Mouse (Mus musculus) forebrain, embryonic 10.5 days (tissue): ENCODE results near the gene Cyp2a5. TPM values are rescaled to one million over a fixed set of nuclear protein-coding genes. Genes with fewer than 3 reads are reported as not detected.
"Not testable (repeated sequence)": the region's sequence is repeated elsewhere in the genome, so short reads cannot be mapped to it uniquely, and the experiment has no call there.

Experiments
- DNase-seq: peaks from one replicate; pipeline ENCODE4 v3.0.0-alpha.2; 2017; ENCODE audit warnings: low spot score; ENCODE audit errors: extremely low spot score
- H3K27ac ChIP-seq: fragments of 300-500 bp; sonication (generic); 2 replicates; pipeline ENCODE4 v1.5.1; 2016; ENCODE audit warnings: mild to moderate bottlenecking
- H3K27me3 ChIP-seq: fragments of 300-500 bp; sonication (generic); 2 replicates; pipeline ENCODE4 v1.6.1; 2016; ENCODE audit warnings: mild to moderate bottlenecking; ENCODE audit not compliant: poor library complexity, severe bottlenecking
- H3K36me3 ChIP-seq: fragments of 300-500 bp; sonication (generic); replicated peaks from 2 replicates; pipeline ENCODE4 v1.6.1; 2016; ENCODE audit warnings: mild to moderate bottlenecking, moderate library complexity
- H3K4me1 ChIP-seq: fragments of 300-500 bp; sonication (generic); 2 replicates; pipeline ENCODE4 v1.6.1; 2016
- H3K4me3 ChIP-seq: fragments of 300-500 bp; sonication (generic); 2 replicates; pipeline ENCODE4 v1.5.1; 2016; ENCODE audit warnings: mild to moderate bottlenecking, moderate library complexity
- H3K9me3 ChIP-seq: fragments of 300-500 bp; sonication (generic); 2 replicates; pipeline ENCODE4 v1.6.1; 2016; ENCODE audit warnings: mild to moderate bottlenecking, moderate library complexity
- WGBS: fragments of 180-500 bp; shearing (Covaris S2); methylation state at CpG from one replicate; pipeline ENCODE4 v1.1.7; 2016; 5-methylcytosine and 5-hydroxymethylcytosine counted together
- polyA plus RNA-seq: library from polyadenylated mRNA; unstranded; fragments of >200 nt; fragmentation: Nextera tagmentation; extraction: Ambion mirVana; gene quantifications from 2 replicates; pipeline ENCODE4 v1.2.1, GENCODE M21; 2016

Cyp2a5 gene
- not detected in 2 replicates for polyA plus RNA-seq

DNA sequence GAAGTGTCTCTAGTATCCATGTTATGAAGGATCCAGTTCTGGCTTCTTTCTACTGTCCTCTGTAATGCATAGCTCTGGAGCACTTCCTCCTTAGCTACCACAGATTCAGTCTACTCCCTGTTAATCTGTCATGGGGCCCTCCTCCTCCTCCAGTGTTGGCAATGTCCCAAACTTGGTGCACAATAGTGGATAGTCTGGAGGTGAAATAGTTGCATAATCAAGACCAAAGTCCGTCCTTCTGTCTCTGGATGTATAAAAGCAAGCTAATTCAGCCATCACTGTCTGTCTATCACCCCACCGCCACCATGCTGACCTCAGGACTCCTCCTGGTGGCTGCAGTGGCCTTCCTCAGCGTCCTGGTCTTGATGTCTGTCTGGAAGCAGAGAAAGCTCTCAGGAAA lies at the start of gene Cyp2a5:
Gene Cyp2a5, plus strand, starts transcription at position 247 of the 400 bp plus-strand sequence.
- 89% methylated on average over 3 of the region's 3 CpGs for WGBS
- not testable (repeated sequence) for H3K4me1 ChIP-seq, H3K36me3 ChIP-seq, H3K27me3 ChIP-seq, H3K9me3 ChIP-seq, H3K4me3 ChIP-seq, H3K27ac ChIP-seq, DNase-seq

DNA sequence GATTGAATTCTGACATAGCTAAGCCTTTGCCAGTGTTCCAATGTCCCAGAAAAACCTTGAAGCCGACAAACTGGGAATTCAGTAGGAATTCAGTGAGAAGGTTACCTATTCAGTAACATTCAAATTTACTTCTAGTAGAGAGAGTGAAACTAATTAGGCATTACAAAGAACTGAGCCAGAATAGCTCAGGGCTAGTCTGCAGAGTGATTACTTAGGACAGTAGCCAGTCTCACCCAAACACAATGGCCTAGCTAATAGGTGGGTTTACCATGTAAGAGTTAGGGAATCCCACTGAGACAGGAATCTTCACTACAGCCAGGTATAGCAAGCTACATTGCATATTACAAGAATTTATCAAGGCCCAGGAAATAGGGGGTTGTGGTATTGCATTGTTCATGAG lies 49.1 kb upstream of the Cyp2a5 start:
- not testable (repeated sequence) for H3K27me3 ChIP-seq, H3K4me3 ChIP-seq, DNase-seq, H3K27ac ChIP-seq, H3K9me3 ChIP-seq, H3K36me3 ChIP-seq
- 39% methylated on average over 1 of the region's 1 CpGs for WGBS
- H3K4me1 ChIP-seq: peaks cover 12% of the 10 kb centered on the region

DNA sequence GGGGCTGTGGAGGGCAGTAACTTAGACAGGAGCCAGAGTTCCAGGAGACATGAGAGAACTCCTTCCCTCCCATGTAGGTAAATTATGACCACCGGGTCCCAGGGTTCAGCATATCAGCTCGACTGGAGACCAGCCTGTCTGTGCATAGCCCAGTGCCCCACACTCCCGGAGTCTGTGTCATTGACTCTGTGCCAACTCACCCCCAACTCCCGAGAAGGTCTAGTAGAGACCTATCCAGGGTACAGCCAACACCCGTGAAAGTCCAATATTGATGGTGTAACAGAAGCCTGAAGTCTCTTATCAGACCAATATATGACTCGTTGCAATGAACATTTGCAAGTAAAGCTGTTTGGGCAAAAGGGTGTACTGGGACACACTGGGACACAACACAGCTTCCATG lies 45.1 kb upstream of the Cyp2a5 start:
- H3K27ac ChIP-seq: no peak overlapping the region
- no peak overlapping the region for H3K4me3 ChIP-seq
- WGBS: 85% methylated on average over 6 of the region's 6 CpGs
- H3K27me3 ChIP-seq: no peaks in the 10 kb centered on the region
- no peak for DNase-seq
- H3K36me3 ChIP-seq: no peaks in the 10 kb centered on the region
- H3K9me3 ChIP-seq: 0 out of 2 replicates have a peak, but pooled peaks cover 4% of the 10 kb centered on the region
- no peaks in the 10 kb centered on the region for H3K4me1 ChIP-seq

DNA sequence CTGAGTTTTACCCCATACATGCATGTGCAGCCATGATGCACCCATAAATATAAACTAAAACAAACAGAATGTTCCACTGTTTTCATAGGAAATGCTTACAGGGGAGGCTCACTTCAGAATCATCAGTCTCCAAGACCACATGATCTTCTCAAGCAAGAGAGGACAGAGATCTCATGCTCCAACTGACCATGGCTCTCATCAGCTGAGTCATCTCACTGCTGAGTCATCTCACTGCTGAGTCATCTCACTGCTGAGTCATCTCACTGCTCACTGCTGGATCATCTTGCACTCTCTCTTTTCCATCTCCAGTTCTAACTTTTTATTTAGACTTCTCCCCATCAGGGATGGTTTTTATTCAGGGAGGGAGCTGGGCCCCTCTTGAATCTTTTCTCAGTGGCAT lies 35.0 kb upstream of the Cyp2a5 start:
- Histone ChIP-seq H3K27me3 (no peaks in the 10 kb centered on the region), H3K9me3 (0 out of 2 replicates have a peak, but pooled peaks cover 5% of the 10 kb centered on the region), H3K4me3 (no peak overlapping the region), H3K36me3 (no peaks in the 10 kb centered on the region), H3K27ac (no peak overlapping the region), H3K4me1 (no peaks in the 10 kb centered on the region)
- no peak for DNase-seq

- Histone ChIP-seq H3K4me1 (no peaks in the 10 kb centered on the region), H3K4me3 (no peak overlapping the region), H3K27ac (no peak overlapping the region), H3K9me3 (no peaks in the 10 kb centered on the region), H3K27me3 (no peaks in the 10 kb centered on the region), H3K36me3 (no peaks in the 10 kb centered on the region)
- DNase-seq: no peak
- WGBS: 95% methylated on average over 1 of the region's 1 CpGs
Observed at GRCm38 (mm10) chr7:26800996-26801395, 34.1 kb upstream of the Cyp2a5 start.

DNA sequence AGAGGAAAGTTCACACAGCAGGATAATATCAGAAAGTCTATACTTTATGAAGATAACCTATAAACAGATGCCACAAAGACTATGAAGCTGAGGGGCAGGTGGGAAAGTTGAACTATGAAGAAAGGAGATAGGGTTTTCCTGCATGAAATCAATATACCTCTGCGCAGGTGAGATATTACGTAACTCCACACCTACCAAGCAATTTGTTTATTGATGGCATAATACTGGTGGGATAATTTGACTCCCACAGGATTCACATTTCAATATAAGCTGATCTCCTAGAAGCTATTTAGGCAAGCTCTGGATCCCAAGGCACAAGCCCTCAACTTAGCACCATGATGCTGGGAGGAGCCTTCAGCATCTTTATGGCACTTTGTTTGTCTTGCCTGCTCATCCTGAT lies 26.5 kb upstream of the Cyp2a5 start, which contains the start of gene Cyp2g1:
Gene Cyp2g1, plus strand, starts transcription at position 301 of the 400 bp plus-strand sequence.
- 90% methylated on average over 2 of the region's 2 CpGs for WGBS
- no peaks in the 10 kb centered on the region for H3K27me3 ChIP-seq
- no peak within 1 kb of the TSS for H3K27ac ChIP-seq
- no peak within 1 kb of the TSS for H3K4me3 ChIP-seq
- no peaks in the 10 kb centered on the region for H3K4me1 ChIP-seq
- DNase-seq: no peak
- H3K9me3 ChIP-seq: no peaks in the 10 kb centered on the region
- H3K36me3 ChIP-seq: no peaks in the 10 kb centered on the region

DNA sequence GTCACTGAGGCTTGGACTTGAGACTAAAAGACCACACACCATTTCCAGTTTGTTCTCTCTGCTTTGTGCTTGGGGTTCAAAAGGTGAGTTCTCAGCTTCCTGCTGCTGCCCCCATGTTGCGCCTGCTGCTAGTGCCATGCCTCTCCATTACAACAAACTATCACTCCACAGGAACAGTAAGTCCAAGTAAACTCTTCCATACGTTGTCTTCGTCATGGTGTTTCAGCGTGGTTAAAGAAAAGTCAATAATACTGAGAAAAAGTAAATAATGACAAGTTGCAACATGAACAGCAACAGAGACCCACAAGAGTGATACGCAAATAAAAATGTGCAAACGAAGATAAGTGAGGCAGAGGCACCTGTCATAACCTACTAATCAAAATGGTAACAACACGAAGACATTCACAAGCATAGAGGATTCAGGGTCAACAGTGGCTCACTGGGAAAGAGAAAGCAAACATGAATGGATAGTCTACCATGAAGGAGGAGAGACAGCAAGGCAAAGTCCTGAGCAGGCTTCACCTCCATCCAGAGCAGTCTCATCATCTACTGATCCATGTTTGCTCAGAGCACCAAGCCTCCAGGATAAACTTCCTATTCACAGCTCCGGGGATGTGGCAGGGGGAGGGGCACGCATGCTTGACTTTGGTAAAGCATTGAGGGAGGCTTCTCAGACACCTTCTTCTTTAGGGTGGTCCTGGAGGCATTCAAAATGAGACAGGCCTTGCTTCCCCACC lies 3.4 kb upstream of the Cyp2a5 start:
- DNase-seq, H3K27ac ChIP-seq, H3K4me3 ChIP-seq, H3K36me3 ChIP-seq, H3K4me1 ChIP-seq, H3K27me3 ChIP-seq, H3K9me3 ChIP-seq: not testable (repeated sequence)
- WGBS: 86% methylated on average over 9 of the region's 9 CpGs

- not testable (repeated sequence) for H3K36me3 ChIP-seq, DNase-seq, H3K4me1 ChIP-seq, H3K27ac ChIP-seq, H3K9me3 ChIP-seq, H3K4me3 ChIP-seq, H3K27me3 ChIP-seq
- WGBS: 84% methylated on average over 7 of the region's 7 CpGs
Observed at GRCm38 (mm10) chr7:26832668-26833067, 2.4 kb upstream of the Cyp2a5 start.

DNA sequence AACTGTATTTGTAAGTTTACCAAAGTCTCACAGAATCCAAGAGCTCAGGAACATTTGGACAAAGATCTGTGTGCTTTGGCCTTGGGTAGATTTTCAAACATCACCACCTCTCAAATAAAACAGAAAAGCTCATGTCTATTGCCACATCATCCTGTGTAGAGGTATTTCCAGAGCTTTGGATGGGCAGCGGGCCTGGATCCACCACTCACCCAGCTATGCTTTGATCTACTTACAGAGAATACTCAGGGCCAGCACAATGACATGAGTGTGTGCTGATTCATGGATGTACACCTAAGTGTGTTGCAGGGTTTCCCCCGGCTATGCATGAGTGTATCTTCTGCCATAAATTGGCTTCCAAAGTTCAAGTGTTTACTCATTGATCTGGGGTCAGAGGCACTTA lies 8.3 kb downstream of the Cyp2a5 start:
- DNase-seq, H3K27ac ChIP-seq, H3K27me3 ChIP-seq, H3K4me1 ChIP-seq, H3K36me3 ChIP-seq, H3K9me3 ChIP-seq, H3K4me3 ChIP-seq: not testable (repeated sequence)
- WGBS: 87% methylated on average over 2 of the region's 2 CpGs

- not testable (repeated sequence) for H3K9me3 ChIP-seq, H3K27me3 ChIP-seq, H3K27ac ChIP-seq, H3K36me3 ChIP-seq, H3K4me1 ChIP-seq, H3K4me3 ChIP-seq, DNase-seq
Observed at GRCm38 (mm10) chr7:26850063-26850462, 15.0 kb downstream of the Cyp2a5 start.

GRCm38 (mm10) chr7:26878581-26878980 lies 43.5 kb downstream of the Cyp2a5 start:
- not testable (repeated sequence) for H3K4me1 ChIP-seq, H3K36me3 ChIP-seq, H3K27ac ChIP-seq, DNase-seq, H3K4me3 ChIP-seq, H3K27me3 ChIP-seq
- peaks cover 14% of the 10 kb centered on the region; the same call in 1 of the 2 replicates for H3K9me3 ChIP-seq

- H3K9me3 ChIP-seq: peaks cover 11% of the 10 kb centered on the region; the same call in 1 of the 2 replicates
- whole genome bisulfite sequencing: 95% methylated on average over 3 of the region's 3 CpGs
Observed at GRCm38 (mm10) chr7:26880600-26880999, 45.5 kb downstream of the Cyp2a5 start.

More at GRCm38 (mm10) chr7:26880600-26880999, 45.5 kb downstream of the Cyp2a5 start:
- not testable (repeated sequence) for H3K4me3 ChIP-seq, H3K27ac ChIP-seq, H3K27me3 ChIP-seq, H3K4me1 ChIP-seq, DNase-seq, H3K36me3 ChIP-seq
